Mouse (Mus musculus) MEL (cell line): ENCODE measurements at regions not wholly inside any gene's neighbourhood (a gene's known extent, or its start where the extent isn't known, plus 50 kb on each side); places are given as distances from the start of the nearest gene placed in this dataset.
A peak's percentile ranks its signal among the peaks of the same experiment; 100 is the strongest.

Experiments
- DNase-seq: peaks from one replicate; pipeline ENCODE4 v3.0.0; 2011; ENCODE audit warnings: low read depth, low spot score
- H3K27ac ChIP-seq: 2 replicates; pipeline ENCODE4 v1.5.1; 2012; ENCODE audit warnings: low read depth, mild to moderate bottlenecking, control low read depth, low read length, moderate library complexity; ENCODE audit not compliant: control insufficient read depth
- H3K27me3 ChIP-seq, 2 experiments: fragments of 150-350 bp in 1 of 2; sonication (generic) in 1 of 2; 2 replicates each; pipeline ENCODE4 v1.6.1; 2012; ENCODE audit warnings: low read length in 2 of 2, mild to moderate bottlenecking in 2 of 2, improper control_type of control experiment in 1 of 2, moderate library complexity in 1 of 2; ENCODE audit not compliant: insufficient read depth in 2 of 2, control insufficient read depth in 1 of 2
- H3K36me3 ChIP-seq, 2 experiments: 2 replicates each; pipeline ENCODE4 v1.6.1; 2012 to 2014; ENCODE audit warnings: low read length in 2 of 2, improper control_type of control experiment in 1 of 2, inconsistent platforms in 1 of 2, mild to moderate bottlenecking in 1 of 2; ENCODE audit not compliant: insufficient read depth in 2 of 2, control insufficient read depth in 1 of 2
- H3K4me1 ChIP-seq, 2 experiments: fragments of 150-350 bp in 1 of 2; sonication (generic) in 1 of 2; 2 replicates each; pipeline ENCODE4 v1.6.1; 2012; ENCODE audit warnings: low read length in 2 of 2, improper control_type of control experiment in 1 of 2, mild to moderate bottlenecking in 1 of 2; ENCODE audit not compliant: insufficient read depth in 2 of 2, control insufficient read depth in 1 of 2
- H3K4me3 ChIP-seq, 2 experiments: fragments of 150-350 bp in 1 of 2; sonication (generic) in 1 of 2; 2 replicates each; pipeline ENCODE4 v1.5.1; 2012; ENCODE audit warnings: low read depth in 2 of 2, low read length in 2 of 2, mild to moderate bottlenecking in 2 of 2, moderate library complexity in 2 of 2, control low read depth in 1 of 2, improper control_type of control experiment in 1 of 2; ENCODE audit not compliant: control insufficient read depth in 1 of 2, insufficient read depth in 1 of 2
- H3K79me2 ChIP-seq: 2 replicates; pipeline ENCODE4 v1.6.1; 2012; ENCODE audit warnings: mild to moderate bottlenecking, low read length, moderate library complexity; ENCODE audit not compliant: control insufficient read depth, poor library complexity, insufficient read depth
- H3K9ac ChIP-seq: 2 replicates; pipeline ENCODE4 v1.6.1; 2012; ENCODE audit warnings: low read depth, mild to moderate bottlenecking, control low read depth, low read length, moderate library complexity; ENCODE audit not compliant: control insufficient read depth, poor library complexity, severe bottlenecking
- H3K9me3 ChIP-seq: fragments of 150-350 bp; sonication (generic); replicated peaks from 2 replicates; pipeline ENCODE4 v1.6.1; 2012; ENCODE audit warnings: mild to moderate bottlenecking, low read length, improper control_type of control experiment, moderate library complexity; ENCODE audit not compliant: insufficient read depth
- BHLHE40 ChIP-seq: IDR thresholded peaks from 2 replicates; pipeline ENCODE4 v1.6.1; 2012; ENCODE audit warnings: low read depth, mild to moderate bottlenecking, inconsistent platforms, low read length, improper control_type of control experiment, borderline replicate concordance
- CHD2 ChIP-seq: IDR thresholded peaks from 2 replicates; pipeline ENCODE4 v1.6.1; 2011; ENCODE audit warnings: low read length, improper control_type of control experiment
- CTCF ChIP-seq, 3 experiments: IDR thresholded peaks in 2 of 3; conservative IDR thresholded peaks in 1 of 3; 2 replicates each; pipeline ENCODE4 v1.5.1; 2011 to 2012; ENCODE audit warnings: low read length in 3 of 3, low read depth in 2 of 3, mild to moderate bottlenecking in 2 of 3, improper control_type of control experiment in 1 of 3, inconsistent platforms in 1 of 3, mixed read lengths in 1 of 3, moderate library complexity in 1 of 3; ENCODE audit not compliant: control insufficient read depth in 1 of 3, insufficient read depth in 1 of 3, poor library complexity in 1 of 3, severe bottlenecking in 1 of 3
- E2F4 ChIP-seq: IDR thresholded peaks from 2 replicates; pipeline ENCODE4 v1.6.1; 2011; ENCODE audit warnings: low read depth, low read length, improper control_type of control experiment, borderline replicate concordance
- EP300 ChIP-seq, 2 experiments: IDR thresholded peaks; 2 replicates each; pipeline ENCODE4 v1.6.1; 2011; ENCODE audit warnings: improper control_type of control experiment in 2 of 2, low read length in 2 of 2, low read depth in 1 of 2, mild to moderate bottlenecking in 1 of 2
- ETS1 ChIP-seq: IDR thresholded peaks from 2 replicates; pipeline ENCODE4 v1.6.1; 2012; ENCODE audit warnings: low read depth, mild to moderate bottlenecking, inconsistent platforms, low read length, improper control_type of control experiment, moderate library complexity
- GABPA ChIP-seq: IDR thresholded peaks from 2 replicates; pipeline ENCODE4 v1.6.1; 2012; ENCODE audit warnings: low read depth, mild to moderate bottlenecking, inconsistent platforms, low read length, improper control_type of control experiment, moderate library complexity
- GATA1 ChIP-seq: IDR thresholded peaks from 2 replicates; pipeline ENCODE4 v1.6.1; 2011; ENCODE audit warnings: low read depth, low read length, improper control_type of control experiment
- KAT2A ChIP-seq: conservative IDR thresholded peaks from 2 replicates; pipeline ENCODE4 v1.6.1; 2012; ENCODE audit warnings: low read depth, low read length, improper control_type of control experiment, inconsistent platforms
- MAFK ChIP-seq: IDR thresholded peaks from 2 replicates; pipeline ENCODE4 v1.6.1; 2011; ENCODE audit warnings: low read depth, mild to moderate bottlenecking, low read length, improper control_type of control experiment, borderline replicate concordance
- MAX ChIP-seq: IDR thresholded peaks from 2 replicates; pipeline ENCODE4 v1.6.1; 2011; ENCODE audit warnings: low read length, improper control_type of control experiment
- MAZ ChIP-seq: IDR thresholded peaks from 2 replicates; pipeline ENCODE4 v1.6.1; 2012; ENCODE audit warnings: low read depth, mild to moderate bottlenecking, inconsistent platforms, low read length, improper control_type of control experiment
- MXI1 ChIP-seq: IDR thresholded peaks from 2 replicates; pipeline ENCODE4 v1.6.1; 2011; ENCODE audit warnings: mild to moderate bottlenecking, low read depth, low read length, improper control_type of control experiment
- MYB ChIP-seq: IDR thresholded peaks from 2 replicates; pipeline ENCODE4 v1.6.1; 2011; ENCODE audit warnings: mild to moderate bottlenecking, low read depth, low read length, improper control_type of control experiment
- MYC ChIP-seq: IDR thresholded peaks from 2 replicates; pipeline ENCODE4 v1.6.1; 2011; ENCODE audit warnings: low read depth, mild to moderate bottlenecking, low read length, improper control_type of control experiment, moderate library complexity
- NELFE ChIP-seq: IDR thresholded peaks from 2 replicates; pipeline ENCODE4 v1.6.1; 2011; ENCODE audit warnings: low read depth, low read length, improper control_type of control experiment
- POLR2AphosphoS5 ChIP-seq: IDR thresholded peaks from 2 replicates; pipeline ENCODE4 v1.6.1; 2012; ENCODE audit warnings: low read depth, borderline replicate concordance, mild to moderate bottlenecking, inconsistent platforms, low read length, moderate library complexity, mixed read lengths
- RAD21 ChIP-seq: IDR thresholded peaks from 2 replicates; pipeline ENCODE4 v1.6.1; 2011; ENCODE audit warnings: mild to moderate bottlenecking, low read depth, low read length, improper control_type of control experiment
- RCOR1 ChIP-seq: IDR thresholded peaks from 2 replicates; pipeline ENCODE4 v1.6.1; 2012; ENCODE audit warnings: low read depth, mild to moderate bottlenecking, inconsistent platforms, low read length, improper control_type of control experiment
- SMC3 ChIP-seq: IDR thresholded peaks from 2 replicates; pipeline ENCODE4 v1.6.1; 2011; ENCODE audit warnings: low read depth, low read length, improper control_type of control experiment
- TBP ChIP-seq: IDR thresholded peaks from 2 replicates; pipeline ENCODE4 v1.8.0; 2011; ENCODE audit warnings: low read depth, low read length, improper control_type of control experiment
- ZC3H11A ChIP-seq: IDR thresholded peaks from 2 replicates; pipeline ENCODE4 v1.6.1; 2012; ENCODE audit warnings: low read depth, mild to moderate bottlenecking, inconsistent platforms, low read length, improper control_type of control experiment
- ZNF384 ChIP-seq: IDR thresholded peaks from 2 replicates; pipeline ENCODE4 v1.6.1; 2012; ENCODE audit warnings: low read depth, mild to moderate bottlenecking, inconsistent platforms, low read length, improper control_type of control experiment

DNA sequence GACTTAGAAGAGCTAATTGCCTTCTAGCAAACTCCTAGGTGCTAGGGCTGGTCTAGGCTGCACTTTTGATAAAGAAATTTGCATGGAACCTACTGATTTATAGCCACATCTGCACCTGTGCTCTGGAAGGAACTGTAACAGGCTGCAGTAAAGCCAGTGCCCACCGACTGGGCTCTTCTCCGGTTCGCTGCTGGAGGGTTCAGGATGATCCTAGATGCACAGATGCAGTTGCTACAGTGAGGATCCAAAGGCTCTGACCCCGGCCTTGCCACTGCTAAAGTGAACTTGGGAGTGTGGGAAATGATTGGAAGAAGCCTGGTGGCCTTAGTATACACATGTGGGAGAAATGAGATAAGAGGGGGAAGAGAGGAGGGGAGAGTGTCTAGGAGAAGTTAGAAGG lies 75.5 kb downstream of the Gas1 start:
- Histone ChIP-seq H3K9ac (no peak overlapping the region), H3K27ac (no peak overlapping the region), H3K4me1 (no peaks in the 10 kb centered on the region), H3K36me3 (no peaks in the 10 kb centered on the region), H3K79me2 (no peaks in the 10 kb centered on the region), H3K27me3 (no peaks in the 10 kb centered on the region), H3K4me3 (no peak overlapping the region), H3K9me3 (no peaks in the 10 kb centered on the region)
- TF ChIP-seq E2F4 (no peak), GABPA (no peak), CTCF (IDR thresholded peaks at IDR 0.05 in 2 of 3, conservative IDR thresholded peaks at IDR 0.05 in 1 of 3; ENCODE audit: control insufficient read depth in 1 of 3, insufficient read depth in 1 of 3, low read depth in 2 of 3, low read length in 3 of 3, poor library complexity in 1 of 3, severe bottlenecking in 1 of 3) (no peak), ZC3H11A (no peak), RAD21 (no peak)
- DNase-seq = no peak

DNA sequence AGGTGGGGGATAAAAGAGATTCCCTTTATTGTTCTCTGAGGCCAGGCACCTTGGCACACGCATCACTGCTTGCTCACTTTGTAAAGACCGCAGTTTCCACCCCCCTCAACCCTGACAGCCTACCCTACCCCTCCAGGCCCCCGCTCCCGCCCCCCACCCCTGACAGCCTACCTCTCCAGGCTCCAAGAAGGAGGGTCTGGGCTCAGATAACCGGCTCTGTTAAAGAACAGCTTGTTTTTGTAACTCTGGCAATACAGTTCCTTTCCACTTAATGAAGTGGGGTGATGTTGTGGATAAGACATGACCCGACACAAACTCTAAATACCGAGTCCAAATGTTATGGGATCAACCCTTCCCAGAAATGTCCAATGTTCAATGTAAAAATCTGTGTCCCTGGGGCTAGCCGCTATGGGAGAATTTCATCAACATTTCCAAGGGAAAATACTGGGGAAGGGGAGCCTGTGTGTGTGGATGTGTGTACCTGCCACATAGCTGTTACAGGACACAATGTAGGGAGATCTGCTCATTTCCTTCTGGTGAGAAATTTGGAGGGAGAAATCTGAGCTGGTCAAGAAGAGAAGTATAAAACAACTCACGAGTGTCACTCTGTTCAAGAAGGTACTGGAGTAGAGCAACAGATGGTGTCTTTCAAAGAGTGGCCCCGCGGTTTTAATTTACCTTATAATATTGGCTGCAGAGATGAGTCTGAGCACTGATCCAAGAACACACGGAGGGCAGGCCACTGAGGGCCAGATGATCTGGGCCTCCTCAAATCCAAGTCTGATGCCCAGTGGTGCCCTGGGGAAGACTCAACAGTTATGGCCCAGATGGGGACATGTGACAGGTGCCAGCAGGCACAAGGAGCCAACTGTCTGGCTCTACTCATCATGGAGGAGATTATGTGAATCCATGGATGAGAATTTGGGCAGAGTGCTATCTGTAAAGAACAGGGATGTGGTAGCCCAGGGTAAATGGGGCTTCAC lies 76.7 kb downstream of the Gas1 start:
- H3K9ac ChIP-seq = no peak overlapping the region
- no peak overlapping the region for H3K27ac ChIP-seq
- H3K4me3 ChIP-seq = no peak overlapping the region
- no peaks in the 10 kb centered on the region for H3K27me3 ChIP-seq
- H3K36me3 ChIP-seq = no peaks in the 10 kb centered on the region
- DNase-seq = no peak
- no peaks in the 10 kb centered on the region for H3K4me1 ChIP-seq
- no peaks in the 10 kb centered on the region for H3K9me3 ChIP-seq
- no peaks in the 10 kb centered on the region for H3K79me2 ChIP-seq
- TF ChIP-seq ETS1 = no peak
- TF ChIP-seq MYC = no peak
- TF ChIP-seq, all 39 proteins: peak for 0

DNA sequence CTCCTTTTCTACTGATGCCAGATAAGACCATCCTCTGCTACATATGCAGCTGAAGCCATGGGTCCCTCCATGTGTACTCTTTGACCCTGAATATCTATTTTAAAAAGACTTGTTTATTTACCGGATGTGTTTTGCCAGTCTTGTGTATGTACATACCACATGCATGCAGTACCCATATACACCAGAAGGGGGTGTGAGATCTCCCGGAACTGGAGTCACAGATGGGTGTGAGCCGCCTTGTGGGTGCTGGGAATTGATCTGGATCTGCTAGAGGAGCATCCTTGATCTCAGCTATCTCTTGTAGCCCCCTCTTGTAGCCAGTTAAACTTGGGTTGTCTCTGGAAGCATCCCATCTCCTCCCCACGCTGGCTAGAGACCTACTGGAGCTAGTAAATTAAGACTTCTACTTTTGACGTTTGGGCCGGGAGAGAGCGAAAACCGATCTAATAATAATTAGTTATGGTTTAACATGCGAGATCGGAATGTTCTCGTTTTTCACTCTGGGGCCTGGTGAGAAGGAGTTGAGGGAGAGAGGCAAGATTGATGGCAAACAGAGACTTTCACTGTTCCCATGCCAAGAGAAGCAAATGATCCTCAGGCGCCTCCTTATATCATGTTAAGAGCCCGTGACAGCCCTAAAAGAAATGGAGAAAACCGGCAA lies 77.6 kb downstream of the Gas1 start:
- H3K4me1 ChIP-seq = no peaks in the 10 kb centered on the region
- no peak overlapping the region for H3K4me3 ChIP-seq
- no peaks in the 10 kb centered on the region for H3K27me3 ChIP-seq
- no peaks in the 10 kb centered on the region for H3K9me3 ChIP-seq
- DNase-seq = peak; percentile 2
- H3K27ac ChIP-seq = no peak overlapping the region
- no peak overlapping the region for H3K9ac ChIP-seq
- TF ChIP-seq NELFE (no peak), ZNF384 (no peak), MYB (no peak), CTCF (IDR thresholded peaks at IDR 0.05 in 2 of 3, conservative IDR thresholded peaks at IDR 0.05 in 1 of 3; ENCODE audit: control insufficient read depth in 1 of 3, insufficient read depth in 1 of 3, low read depth in 2 of 3, low read length in 3 of 3, poor library complexity in 1 of 3, severe bottlenecking in 1 of 3) (no peak; a peak in 2 of 6 replicates), POLR2AphosphoS5 (no peak), KAT2A (no peak), MAFK (no peak), TBP (no peak), RCOR1 (no peak), EP300 (IDR thresholded peaks at IDR 0.05; ENCODE audit: low read depth in 1 of 2, low read length in 2 of 2) (no peak), GATA1 (no peak), CHD2 (no peak), MXI1 (no peak), BHLHE40 (no peak), MAZ (no peak), SMC3 (no peak), MAX (no peak), RAD21 (no peak)
- H3K36me3 ChIP-seq = no peaks in the 10 kb centered on the region
- no peaks in the 10 kb centered on the region for H3K79me2 ChIP-seq
